Mouse (Mus musculus) thymus, adult 18-20 months (tissue): Measurements from ENCODE around the gene Btaf1.
"Not testable (repeated sequence)": the region's sequence is repeated elsewhere in the genome, so short reads cannot be mapped to it uniquely, and the experiment has no call there.

Experiments
- DNase-seq, 2 experiments: peaks; one replicate each; pipeline ENCODE4 v3.0.0; 2022; ENCODE audit warnings: mixed read lengths in 2 of 2

Gene Btaf1

GRCm38 (mm10) chr19:36922936-36923335, 2.9 kb upstream of the Btaf1 start:
- no peak for DNase-seq

DNA sequence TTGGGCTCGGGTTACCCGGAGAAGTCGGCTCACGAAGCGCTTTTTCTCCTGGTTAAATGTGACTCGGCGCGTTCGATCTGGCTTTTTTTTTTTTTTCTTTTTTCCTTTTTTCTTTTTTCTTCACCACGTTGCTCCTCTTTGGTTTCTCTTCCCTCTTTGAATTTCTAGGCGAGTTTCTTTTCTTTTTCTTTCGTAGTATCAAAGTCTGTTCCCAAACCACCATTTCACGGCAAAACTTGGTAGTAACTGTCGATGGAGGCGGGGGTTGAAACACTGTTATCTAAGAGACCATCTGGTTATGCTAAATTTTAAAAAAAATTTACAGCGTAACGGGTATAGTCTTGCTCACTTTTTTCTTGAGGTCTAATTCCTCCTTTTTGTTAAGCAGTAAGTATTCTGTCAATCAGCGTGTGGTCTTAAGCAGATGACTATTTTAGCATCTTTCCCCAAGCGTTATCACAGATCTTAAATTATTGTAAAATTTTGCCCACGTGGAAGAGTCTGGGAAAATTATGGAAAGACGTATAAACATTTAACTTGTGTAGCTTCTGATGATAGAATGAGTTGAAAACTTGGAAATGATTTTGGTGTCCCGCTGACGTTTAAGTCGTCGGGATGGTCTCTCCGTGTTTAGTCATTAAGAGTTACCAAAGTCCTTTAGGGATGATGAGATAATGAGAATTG, 816 bp downstream of the Btaf1 start:
- DNase-seq: no peak

GRCm38 (mm10) chr19:36927800-36928361, 2.0 kb downstream of the Btaf1 start:
- DNase-seq: no peak

DNA sequence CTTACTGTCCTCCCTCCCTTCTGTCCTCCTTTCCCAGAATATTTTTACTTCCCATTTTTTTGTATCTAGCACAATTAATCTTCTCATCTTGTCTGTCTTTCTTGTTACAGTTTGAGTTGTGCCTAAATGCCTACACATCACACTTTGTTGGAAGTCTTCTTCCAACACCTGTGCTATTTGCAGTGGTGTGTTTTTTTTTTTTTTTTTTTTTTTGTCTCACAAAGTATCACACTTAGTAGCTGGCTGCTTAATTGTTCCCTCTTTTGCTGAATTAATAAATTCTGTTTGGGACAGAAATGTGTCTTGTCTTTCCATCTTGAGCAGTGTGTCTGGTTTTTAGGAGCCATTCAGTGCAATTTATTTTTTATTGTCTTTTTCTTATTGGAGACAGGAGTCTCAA, 3.9 kb downstream of the Btaf1 start:
- DNase-seq: no peak

GRCm38 (mm10) chr19:36932097-36932496, 6.2 kb downstream of the Btaf1 start:
- DNase-seq: no peak

DNA sequence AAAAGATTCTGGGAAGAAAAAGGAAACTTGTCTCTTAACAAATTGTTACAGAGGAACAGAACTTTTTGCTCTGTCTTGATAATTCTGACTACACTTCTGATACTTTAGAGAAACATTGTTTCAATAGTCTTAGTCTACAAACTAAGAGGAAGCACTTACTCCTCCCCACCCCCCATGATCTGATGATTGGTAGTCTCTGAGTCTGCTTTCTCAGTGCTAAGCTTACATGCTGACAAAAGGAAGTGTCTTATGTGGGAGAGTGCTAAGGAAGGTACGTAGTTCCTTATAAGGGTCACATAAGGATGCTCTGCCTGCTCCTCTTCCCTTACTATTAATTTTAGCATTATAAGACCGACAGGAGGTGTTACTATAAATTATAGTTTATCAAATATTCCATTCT, 6.7 kb downstream of the Btaf1 start:
- no peak for DNase-seq

GRCm38 (mm10) chr19:36936285-36936684, 10.4 kb downstream of the Btaf1 start:
- no peak for DNase-seq

DNA sequence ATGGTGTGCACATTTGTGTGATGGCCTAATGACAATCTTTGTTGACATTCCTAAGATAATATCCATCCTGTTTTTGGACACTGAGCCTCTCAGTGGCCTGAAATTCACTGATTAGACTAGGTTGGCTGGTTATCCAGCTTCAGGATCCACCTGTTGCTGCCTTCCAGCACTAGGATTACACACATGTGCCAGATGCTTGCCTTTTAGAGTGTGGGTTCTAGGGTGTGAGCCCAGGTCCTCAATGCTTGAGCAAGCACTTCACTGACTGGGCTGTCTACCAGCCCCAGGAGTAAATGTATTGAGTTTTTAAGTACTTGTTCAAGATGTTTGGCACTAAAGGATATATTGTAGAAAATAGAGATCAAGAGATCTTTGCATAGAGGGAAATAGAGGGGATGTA, 12.1 kb downstream of the Btaf1 start:
- no peak for DNase-seq

DNA sequence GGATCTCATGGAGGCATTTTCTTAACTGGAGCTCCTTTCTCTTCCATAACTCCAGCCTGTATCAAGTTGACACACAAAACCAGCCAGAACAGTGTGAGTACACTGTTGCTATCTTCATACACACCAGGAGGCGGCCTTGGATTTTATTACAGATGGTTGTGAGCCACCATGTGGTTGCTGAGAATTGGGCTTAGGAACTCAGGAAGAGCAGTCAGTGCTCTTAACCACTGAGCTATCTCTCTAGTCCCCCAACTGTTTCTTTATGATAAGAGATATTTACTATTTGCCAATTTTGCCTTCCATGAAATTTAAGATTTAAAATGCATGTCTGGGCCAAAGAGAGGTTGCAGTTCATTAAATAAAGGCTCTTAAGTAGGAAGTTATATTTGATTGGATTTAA, 14.2 kb downstream of the Btaf1 start:
- no peak for DNase-seq

- no peak for DNase-seq
Measured at GRCm38 (mm10) chr19:36953637-36954206, 27.8 kb downstream of the Btaf1 start.

- DNase-seq: no peak
Measured at GRCm38 (mm10) chr19:36958331-36958730, 32.5 kb downstream of the Btaf1 start.

DNA sequence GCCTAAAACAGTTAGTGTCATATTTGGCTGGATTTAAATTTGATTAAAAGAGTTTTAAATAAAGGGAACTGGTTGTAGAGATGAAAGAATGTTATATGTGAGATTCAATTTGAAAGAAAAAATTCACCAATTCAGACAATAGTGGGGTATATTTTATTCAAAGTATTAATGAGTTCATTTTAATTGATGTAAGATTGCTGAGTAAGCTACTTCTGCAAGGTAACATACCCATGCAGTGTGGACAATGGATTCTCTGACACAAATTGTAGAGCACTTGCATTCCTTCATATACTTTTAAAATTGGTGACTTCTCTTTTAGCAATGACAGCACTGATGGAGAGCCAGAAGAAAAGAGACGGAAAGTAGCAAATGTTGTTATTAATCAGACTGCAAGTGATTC, 35.4 kb downstream of the Btaf1 start:
- no peak for DNase-seq

DNA sequence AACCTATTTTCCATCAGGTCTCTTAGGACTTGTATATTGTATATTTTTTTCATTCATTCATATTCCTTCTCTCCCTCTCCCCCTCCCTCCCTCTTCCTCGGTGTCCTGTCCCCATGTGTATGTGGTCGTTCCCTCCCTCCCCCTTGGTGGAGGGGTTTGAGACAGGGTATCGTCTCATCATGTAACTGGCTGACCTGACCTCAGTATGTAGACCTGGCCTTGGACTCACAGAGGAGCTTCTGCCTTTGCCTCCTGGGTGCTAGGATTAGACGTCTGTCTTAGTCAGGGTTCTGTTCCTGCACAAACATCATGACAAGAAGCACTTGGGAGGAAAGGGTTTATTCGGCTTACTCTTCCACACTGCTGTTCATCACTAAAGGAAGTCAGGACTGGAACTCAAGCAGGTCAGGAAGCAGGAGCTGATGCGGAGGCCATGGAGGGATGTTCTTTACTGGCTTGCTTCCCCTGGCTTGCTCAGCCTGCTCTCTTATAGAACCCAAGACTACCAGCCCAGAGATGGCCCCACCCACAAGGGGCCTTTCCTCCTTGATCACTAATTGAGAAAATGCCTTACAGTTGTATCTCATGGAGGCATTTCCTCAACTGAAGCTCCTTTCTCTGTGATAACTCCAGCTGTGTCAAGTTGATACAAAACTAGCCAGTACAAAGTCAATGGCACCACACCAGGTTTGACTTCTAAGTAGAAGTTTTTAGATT, 36.8 kb downstream of the Btaf1 start:
- DNase-seq: not testable (repeated sequence)

GRCm38 (mm10) chr19:37004557-37004956, 78.7 kb downstream of the Btaf1 start:
- no peak for DNase-seq

DNA sequence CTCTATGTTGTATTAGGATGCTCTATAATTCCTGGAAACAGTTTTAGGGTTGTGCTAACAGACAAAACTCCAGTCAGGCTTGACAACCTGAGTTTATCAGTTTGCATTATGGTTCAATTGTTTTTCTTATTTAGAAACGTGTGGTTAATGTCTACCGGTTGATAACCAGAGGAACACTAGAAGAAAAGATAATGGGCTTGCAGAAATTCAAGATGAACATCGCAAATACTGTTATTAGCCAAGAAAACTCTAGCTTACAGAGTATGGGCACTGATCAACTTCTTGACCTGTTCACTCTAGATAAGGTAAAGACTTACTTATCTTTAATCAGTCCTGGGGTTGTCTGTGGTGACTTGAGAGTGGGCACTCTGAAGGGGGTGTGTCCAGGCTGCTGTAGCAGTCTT, 84.0 kb downstream of the Btaf1 start:
- DNase-seq: no peak

DNA sequence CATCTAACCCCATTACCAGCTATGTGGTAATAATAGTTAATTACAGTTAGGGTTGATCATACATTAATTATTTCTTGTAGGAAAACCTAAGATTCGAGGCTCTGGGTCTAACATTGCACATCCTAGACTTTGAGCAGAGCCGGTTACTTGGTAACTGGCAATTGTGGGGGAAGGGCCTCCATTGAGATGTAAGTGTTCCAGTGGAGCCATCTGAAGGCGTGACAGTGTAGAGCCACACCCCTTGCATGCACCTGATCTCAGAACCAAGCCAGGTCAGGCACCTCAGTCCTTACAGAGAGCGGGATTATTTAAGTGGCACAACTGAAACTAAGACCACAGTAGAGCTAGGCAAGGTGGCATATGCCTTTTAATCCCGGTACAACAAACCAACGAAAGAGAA, 87.6 kb downstream of the Btaf1 start:
- no peak for DNase-seq

GRCm38 (mm10) chr19:37014173-37014939, 88.5 kb downstream of the Btaf1 start:
- no peak for DNase-seq

GRCm38 (mm10) chr19:37016890-37017289, 91.0 kb downstream of the Btaf1 start:
- no peak for DNase-seq

DNA sequence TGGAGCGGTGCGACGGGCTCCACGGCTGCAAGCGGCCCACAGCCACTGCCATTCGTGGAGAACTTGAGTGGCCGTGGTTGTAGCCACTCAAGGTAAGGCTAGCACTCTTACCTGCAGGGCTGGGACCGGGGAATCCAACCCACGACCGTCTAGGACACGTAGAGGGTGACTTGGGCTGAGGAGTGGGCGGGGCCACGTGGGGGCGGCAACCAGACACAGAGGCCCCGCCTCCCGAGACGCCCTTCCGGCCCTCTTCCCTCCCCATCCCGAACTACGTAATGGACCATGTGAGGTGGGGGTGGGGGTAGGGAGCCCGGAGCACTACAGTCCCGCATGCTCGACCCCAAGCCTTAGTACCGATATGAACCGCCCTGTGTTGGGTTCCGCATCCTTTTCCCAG, 92.5 kb downstream of the Btaf1 start:
- peak; percentile 4 to 9 for DNase-seq

DNA sequence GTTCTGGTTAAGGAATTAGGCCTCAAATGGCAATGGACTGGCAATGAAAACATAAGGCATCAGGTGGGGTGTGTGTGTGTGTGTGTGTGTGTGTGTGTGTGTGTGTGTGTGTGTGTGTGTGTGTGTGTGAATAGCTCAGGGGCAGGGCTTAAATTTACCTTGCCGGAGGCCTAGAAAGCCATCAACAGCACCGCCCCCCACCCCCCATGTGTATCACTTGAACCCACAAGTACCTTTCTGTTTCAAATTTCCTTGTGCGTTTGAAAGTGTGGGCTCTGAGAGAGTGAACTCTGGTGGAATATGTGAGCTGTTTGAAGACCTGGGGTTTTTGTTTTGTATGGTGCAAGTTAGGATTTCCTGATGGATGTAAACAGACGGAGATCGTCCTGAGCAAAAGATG, 93.1 kb downstream of the Btaf1 start:
- no peak for DNase-seq

DNA sequence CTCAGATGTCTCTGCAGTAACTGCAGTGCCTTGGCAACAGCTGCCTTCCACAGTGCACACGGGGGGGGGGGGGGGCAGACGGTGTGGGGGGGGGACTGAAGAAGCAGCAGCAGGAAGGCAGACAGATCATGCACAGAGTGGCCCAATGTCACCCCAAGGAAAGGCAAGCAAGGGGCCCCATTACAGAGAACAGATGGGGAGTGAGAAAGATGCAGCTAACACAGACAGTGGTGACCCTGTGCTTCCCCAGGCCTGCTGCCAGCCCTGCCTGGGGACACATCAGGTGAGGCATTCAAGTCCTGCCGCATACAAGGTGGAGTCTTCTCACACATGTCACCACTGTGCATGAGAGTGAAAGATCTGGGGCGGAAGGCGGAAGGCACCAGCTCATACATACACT, 94.7 kb downstream of the Btaf1 start:
- DNase-seq: no peak

DNA sequence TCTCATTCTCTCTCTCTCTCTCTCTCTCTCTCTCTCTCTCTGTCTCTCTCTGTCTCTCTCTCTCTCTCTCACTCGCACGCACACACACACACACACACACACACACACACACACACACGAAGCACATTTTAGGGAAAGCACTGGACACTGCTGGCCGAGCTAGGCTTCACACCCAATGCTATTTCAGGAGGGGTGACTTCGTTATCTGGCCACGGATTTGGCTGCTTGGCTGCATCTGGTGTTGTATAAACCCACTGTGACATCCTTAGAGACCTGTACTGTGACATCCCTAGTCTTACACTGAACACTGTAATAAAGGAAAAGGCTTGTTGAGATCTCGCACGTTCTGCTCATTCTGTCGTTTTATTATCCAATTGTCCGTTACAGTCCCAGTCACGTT, 95.1 kb downstream of the Btaf1 start:
- no peak for DNase-seq

- DNase-seq: no peak
Measured at GRCm38 (mm10) chr19:37022146-37022545, 96.3 kb downstream of the Btaf1 start.
